Mouse (Mus musculus) common myeloid progenitor, adult 5-6 weeks (primary cell): Measurements from ENCODE around the gene Olfr1459. TPM values are rescaled to one million over a fixed set of nuclear protein-coding genes. Genes with fewer than 3 reads are reported as not detected.

ENCODE experiments used
- ATAC-seq: replicated peaks from 2 replicates; pipeline ENCODE4 v1.8.0; 2016; ENCODE audit warnings: low read depth, mild to moderate bottlenecking, moderate TSS enrichment, inconsistent platforms; ENCODE audit not compliant: poor library complexity, severe bottlenecking
- total RNA-seq: library from RNA; stranded (forward); fragments of 200-1000, 187-1606 nt; gene quantifications from 2 replicates; pipeline ENCODE4 v1.2.3, GENCODE M21; 2017

The Olfr1459 gene
- total RNA-seq = not detected in 2 replicates

DNA sequence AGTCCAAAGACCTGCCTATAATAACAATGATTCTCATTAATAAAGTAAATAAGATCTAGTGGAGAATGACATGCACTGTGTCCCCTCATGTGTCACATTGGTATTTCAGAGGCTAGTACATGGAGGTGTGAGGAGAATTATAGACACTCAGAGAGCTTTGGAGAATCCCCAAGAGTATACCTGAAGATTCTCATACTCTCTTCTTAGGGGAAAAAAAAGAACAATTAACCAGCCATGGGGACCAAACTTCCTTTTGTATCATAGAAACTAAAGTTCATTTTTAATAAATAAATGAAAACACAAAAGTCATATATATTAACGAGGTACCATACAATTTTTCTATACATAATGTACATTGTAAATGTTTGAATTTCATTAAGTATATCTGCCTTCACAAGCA, at the start of gene Olfr1459:
TSS of gene Olfr1459 (minus strand) at position 101 of the 400 bp plus-strand sequence.
- ATAC-seq = no peak

DNA sequence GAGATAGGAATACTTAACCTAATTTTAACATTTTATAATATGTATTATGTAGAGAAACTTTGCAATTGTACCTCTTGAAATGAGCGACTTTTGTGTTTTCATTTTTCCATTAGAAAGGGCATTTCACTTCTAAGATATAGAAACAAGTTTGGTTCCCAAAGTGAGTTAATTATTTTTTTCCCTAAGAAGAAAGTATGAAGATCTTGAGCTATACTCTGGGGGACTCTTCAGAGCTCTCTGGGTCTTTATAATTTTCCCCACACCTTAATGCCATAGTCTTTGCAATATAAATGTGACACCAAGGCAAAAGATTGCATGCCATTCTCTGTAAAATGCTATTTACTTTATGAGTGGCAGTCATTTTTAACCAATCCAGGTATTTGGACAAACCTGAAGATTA, 36.1 kb upstream of the Olfr1459 start, which contains the start of gene Olfr1462:
TSS of gene Olfr1462 (plus strand) at position 301 of the 400 bp plus-strand sequence.
- no peak for ATAC-seq

DNA sequence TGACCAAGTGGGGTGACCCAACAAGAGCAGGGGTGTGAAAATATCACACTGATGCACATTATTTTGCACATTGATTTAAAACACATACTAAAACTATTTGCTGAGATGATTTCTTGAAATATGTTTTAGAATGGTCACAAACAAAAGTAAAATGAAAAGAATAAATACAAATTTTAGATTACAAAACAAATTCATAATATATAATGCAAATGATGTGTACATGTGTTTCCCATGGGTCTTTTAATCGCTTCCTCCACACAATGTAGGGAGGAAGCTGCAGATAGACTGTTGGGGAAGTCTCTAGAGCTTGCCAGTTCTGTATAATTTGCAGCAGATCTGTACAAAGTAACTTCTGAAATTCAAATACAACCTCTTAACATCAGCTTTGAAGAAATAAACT, 13.4 kb upstream of the Olfr1459 start, which contains the start of gene Olfr1461:
TSS of gene Olfr1461 (plus strand) at position 301 of the 400 bp plus-strand sequence.
- no peak for ATAC-seq

DNA sequence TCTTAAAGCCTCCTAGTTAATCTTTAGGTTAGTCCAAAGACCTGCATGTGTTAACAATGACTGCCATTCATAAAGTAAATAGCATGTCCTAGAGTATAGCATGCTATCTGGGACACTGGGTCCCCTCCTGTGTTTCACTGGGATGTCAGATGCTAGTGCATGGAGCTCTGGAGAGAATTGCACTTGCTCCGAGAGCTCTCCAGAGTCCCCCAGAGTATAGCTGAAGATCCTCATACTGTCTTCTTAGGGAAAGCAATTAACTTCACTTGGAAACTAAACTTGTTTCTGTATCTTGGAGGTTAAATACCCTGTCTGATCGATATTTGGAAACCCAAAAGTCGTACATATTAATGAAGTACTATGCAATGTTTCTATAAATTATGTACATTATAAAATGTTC, 42.7 kb downstream of the Olfr1459 start, which contains the start of gene Olfr1458:
TSS of gene Olfr1458 (minus strand) at position 101 of the 400 bp plus-strand sequence.
- ATAC-seq = no peak

DNA sequence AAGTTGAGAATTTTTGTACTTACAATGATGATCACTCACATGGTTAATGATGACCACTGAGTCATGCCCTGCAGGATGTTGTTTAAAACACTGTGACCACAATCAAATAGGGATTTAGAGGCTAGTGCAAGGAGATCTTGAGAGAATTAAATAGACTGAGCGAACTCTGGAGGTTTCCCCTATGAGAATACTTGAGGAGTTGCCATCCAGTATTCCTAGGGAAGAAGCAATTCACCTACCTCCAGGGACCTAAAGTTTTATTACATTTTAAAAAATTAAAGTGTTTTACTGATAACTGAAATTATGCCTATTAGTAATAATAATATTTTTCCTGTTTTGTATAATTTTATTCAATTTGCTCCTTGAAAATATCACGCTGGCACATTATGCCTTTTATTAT, 51.6 kb downstream of the Olfr1459 start, which contains the start of gene Olfr1457:
TSS of gene Olfr1457 (minus strand) at position 101 of the 400 bp plus-strand sequence.
- no peak for ATAC-seq

DNA sequence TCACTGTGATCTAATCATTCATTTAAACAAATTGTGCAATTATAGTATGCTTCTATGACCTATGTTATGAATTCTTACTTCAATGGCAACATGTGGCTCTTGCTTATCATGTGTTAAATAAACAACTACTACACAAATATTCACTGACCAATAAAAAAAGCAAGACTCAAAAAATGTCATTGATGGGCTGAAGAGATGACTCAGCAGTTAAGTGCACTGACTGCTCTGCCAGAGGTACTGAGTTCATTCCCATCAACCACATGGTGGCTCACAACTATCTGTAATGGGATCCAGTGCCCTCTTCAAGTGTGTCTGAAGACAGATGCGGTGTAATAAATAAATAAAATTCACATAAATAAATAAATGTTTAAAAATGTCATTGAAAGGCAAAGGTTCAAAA, 55.4 kb downstream of the Olfr1459 start:
- no peak for ATAC-seq

Other genes with a start within 250 kb of the Olfr1459 start
- gene Olfr1447, start 245.8 kb downstream of the Olfr1459 start, total RNA-seq = not detected in 2 replicates
- gene Olfr1448, start 225.1 kb downstream of the Olfr1459 start, total RNA-seq = not detected in 2 replicates
- not detected in 2 replicates for gene Olfr1449, start 218.7 kb downstream of the Olfr1459 start, total RNA-seq
- gene Olfr1450, start 199.3 kb downstream of the Olfr1459 start, total RNA-seq = not detected in 2 replicates
- not detected in 2 replicates for gene Olfr1451, start 154.5 kb downstream of the Olfr1459 start, total RNA-seq
- gene Olfr1453, start 121.2 kb downstream of the Olfr1459 start, total RNA-seq = not detected in 2 replicates
- gene Olfr1454, start 88.9 kb downstream of the Olfr1459 start, total RNA-seq = not detected in 2 replicates
- gene Olfr1457, start 51.7 kb downstream of the Olfr1459 start, total RNA-seq = not detected in 2 replicates
- not detected in 2 replicates for gene Olfr1458, start 42.8 kb downstream of the Olfr1459 start, total RNA-seq
- gene Olfr1461, start 13.5 kb upstream of the Olfr1459 start, total RNA-seq = not detected in 2 replicates
- not detected in 2 replicates for gene Olfr1462, start 36.2 kb upstream of the Olfr1459 start, total RNA-seq
- gene Olfr1463, start 81.8 kb upstream of the Olfr1459 start, total RNA-seq = not detected in 2 replicates
- not detected in 2 replicates for gene Olfr1465, start 166.0 kb upstream of the Olfr1459 start, total RNA-seq
- gene Olfr1466, start 189.3 kb upstream of the Olfr1459 start, total RNA-seq = not detected in 2 replicates
- not detected in 2 replicates for gene Olfr1467, start 212.7 kb upstream of the Olfr1459 start, total RNA-seq